Mouse (Mus musculus): ENCODE measurements around the gene Gpr68.

Gene Gpr68

GRCm38 (mm10) chr12:100907598-100908297 lies at the start of gene Gpr68:
Gene Gpr68 (minus strand): TSS chr12:100908198.
- no peak for DNase-seq (ENCODE audit: extremely low read depth, insufficient read length, low spot score)

- DNase-seq (ENCODE audit: extremely low read depth, insufficient read length, low spot score) = no peak
These were observed 49.3 kb upstream of the Gpr68 start for GRCm38 (mm10) chr12:100957257-100957656.

GRCm38 (mm10) chr12:100956825-100957224 lies 48.8 kb upstream of the Gpr68 start:
- DNase-seq (ENCODE audit: extremely low read depth, insufficient read length, low spot score) = no peak

- no peak for DNase-seq (ENCODE audit: extremely low read depth, insufficient read length, low spot score)
These were observed 48.0 kb upstream of the Gpr68 start for GRCm38 (mm10) chr12:100956028-100956427.

- no peak for DNase-seq (ENCODE audit: extremely low read depth, insufficient read length, low spot score)
These were observed 45.9 kb upstream of the Gpr68 start for GRCm38 (mm10) chr12:100953926-100954325.

- no peak for DNase-seq (ENCODE audit: extremely low read depth, insufficient read length, low spot score)
These were observed 44.4 kb upstream of the Gpr68 start for GRCm38 (mm10) chr12:100952193-100952931.

- no peak for DNase-seq (ENCODE audit: extremely low read depth, insufficient read length, low spot score)
These were observed 41.1 kb upstream of the Gpr68 start for GRCm38 (mm10) chr12:100949146-100949545.

- DNase-seq (ENCODE audit: extremely low read depth, insufficient read length, low spot score) = no peak
These were observed 40.0 kb upstream of the Gpr68 start for GRCm38 (mm10) chr12:100948021-100948420.

GRCm38 (mm10) chr12:100945948-100946347 lies 38.0 kb upstream of the Gpr68 start:
- no peak for DNase-seq (ENCODE audit: extremely low read depth, insufficient read length, low spot score)

GRCm38 (mm10) chr12:100945501-100945900 lies 37.5 kb upstream of the Gpr68 start:
- DNase-seq (ENCODE audit: extremely low read depth, insufficient read length, low spot score) = no peak

GRCm38 (mm10) chr12:100944921-100945336 lies 36.9 kb upstream of the Gpr68 start:
- DNase-seq (ENCODE audit: extremely low read depth, insufficient read length, low spot score) = no peak

GRCm38 (mm10) chr12:100943146-100943545 lies 35.1 kb upstream of the Gpr68 start:
- DNase-seq (ENCODE audit: extremely low read depth, insufficient read length, low spot score) = no peak

GRCm38 (mm10) chr12:100941361-100941760 lies 33.4 kb upstream of the Gpr68 start:
- DNase-seq (ENCODE audit: extremely low read depth, insufficient read length, low spot score) = no peak

GRCm38 (mm10) chr12:100937441-100938360 lies 29.7 kb upstream of the Gpr68 start:
- no peak for DNase-seq (ENCODE audit: extremely low read depth, insufficient read length, low spot score)

- DNase-seq (ENCODE audit: extremely low read depth, insufficient read length, low spot score) = no peak
These were observed 28.7 kb upstream of the Gpr68 start for GRCm38 (mm10) chr12:100936737-100937136.

- no peak for DNase-seq (ENCODE audit: extremely low read depth, insufficient read length, low spot score)
These were observed 28.1 kb upstream of the Gpr68 start for GRCm38 (mm10) chr12:100936116-100936515.

- DNase-seq (ENCODE audit: extremely low read depth, insufficient read length, low spot score) = no peak
These were observed 26.8 kb upstream of the Gpr68 start for GRCm38 (mm10) chr12:100934796-100935195.

- no peak for DNase-seq (ENCODE audit: extremely low read depth, insufficient read length, low spot score)
These were observed 23.7 kb upstream of the Gpr68 start for GRCm38 (mm10) chr12:100931653-100932052.

GRCm38 (mm10) chr12:100928286-100928685 lies 20.3 kb upstream of the Gpr68 start:
- DNase-seq (ENCODE audit: extremely low read depth, insufficient read length, low spot score) = no peak

- DNase-seq (ENCODE audit: extremely low read depth, insufficient read length, low spot score) = no peak
These were observed 17.9 kb upstream of the Gpr68 start for GRCm38 (mm10) chr12:100925644-100926619.

All from 3134 (cell line).